Mouse (Mus musculus) right cerebral cortex, adult 18-20 months (tissue): ENCODE measurements around the gene Tbx1.
A peak's percentile ranks its signal among the peaks of the same experiment; 100 is the strongest.

Experiments
- DNase-seq: peaks from one replicate; pipeline ENCODE4 v3.0.0; 2022; ENCODE audit warnings: mixed read lengths

Tbx1 gene

GRCm38 (mm10) chr16:18622019-18622418 lies 31.5 kb upstream of the Tbx1 start, which contains the start of gene Gp1bb:
TSS of gene Gp1bb (minus strand) at chr16:18622403.
- DNase-seq, result no peak

GRCm38 (mm10) chr16:18621362-18622001 lies 31.0 kb upstream of the Tbx1 start:
- peak; percentile 46 for DNase-seq

GRCm38 (mm10) chr16:18620601-18621361 lies 30.3 kb upstream of the Tbx1 start:
- peak; percentile 60 for DNase-seq

- no peak for DNase-seq
Measured at GRCm38 (mm10) chr16:18620201-18620600, 29.7 kb upstream of the Tbx1 start.

GRCm38 (mm10) chr16:18619110-18619509 lies 28.6 kb upstream of the Tbx1 start:
- DNase-seq, result no peak

GRCm38 (mm10) chr16:18618297-18618696 lies 27.8 kb upstream of the Tbx1 start:
- DNase-seq, result no peak

- DNase-seq, result peak; percentile 88
Measured at GRCm38 (mm10) chr16:18617370-18618065, 27.0 kb upstream of the Tbx1 start.

- no peak for DNase-seq
Measured at GRCm38 (mm10) chr16:18613301-18613700, 22.8 kb upstream of the Tbx1 start.

- no peak for DNase-seq
Measured at GRCm38 (mm10) chr16:18611752-18612151, 21.3 kb upstream of the Tbx1 start.

GRCm38 (mm10) chr16:18609099-18609498 lies 18.6 kb upstream of the Tbx1 start:
- no peak for DNase-seq

- no peak for DNase-seq
Measured at GRCm38 (mm10) chr16:18608226-18608625, 17.8 kb upstream of the Tbx1 start.

GRCm38 (mm10) chr16:18605705-18606104 lies 15.2 kb upstream of the Tbx1 start:
- no peak for DNase-seq

- DNase-seq, result no peak
Measured at GRCm38 (mm10) chr16:18604267-18604701, 13.8 kb upstream of the Tbx1 start.

GRCm38 (mm10) chr16:18601447-18601846 lies 11.0 kb upstream of the Tbx1 start:
- DNase-seq, result no peak

GRCm38 (mm10) chr16:18598006-18598405 lies 7.5 kb upstream of the Tbx1 start:
- DNase-seq, result no peak

- no peak for DNase-seq
Measured at GRCm38 (mm10) chr16:18596255-18596654, 5.8 kb upstream of the Tbx1 start.

- no peak for DNase-seq
Measured at GRCm38 (mm10) chr16:18593930-18594329, 3.5 kb upstream of the Tbx1 start.

- no peak for DNase-seq
Measured at GRCm38 (mm10) chr16:18591047-18592018, 862 bp upstream of the Tbx1 start.

- no peak for DNase-seq
Measured at GRCm38 (mm10) chr16:18589080-18589621, 1.3 kb downstream of the Tbx1 start.

GRCm38 (mm10) chr16:18588738-18589055 lies 1.8 kb downstream of the Tbx1 start:
- no peak for DNase-seq

- no peak for DNase-seq
Measured at GRCm38 (mm10) chr16:18587847-18588737, 2.4 kb downstream of the Tbx1 start.
